Mouse (Mus musculus) olfactory bulb, adult 2 months (tissue): ENCODE results near the gene Crybb1.

Experiments
- CTCF ChIP-seq: fragments of 200-500 bp; IDR thresholded peaks from 2 replicates; pipeline ENCODE4 v1.5.1; 2012; ENCODE audit warnings: low read depth, mild to moderate bottlenecking, low read length, moderate library complexity; ENCODE audit not compliant: insufficient read depth
- POLR2A ChIP-seq: fragments of 200-500 bp; IDR thresholded peaks from 2 replicates; pipeline ENCODE4 v1.6.1; 2012; ENCODE audit warnings: mild to moderate bottlenecking, low read depth, low read length, moderate library complexity; ENCODE audit not compliant: insufficient read depth

DNA sequence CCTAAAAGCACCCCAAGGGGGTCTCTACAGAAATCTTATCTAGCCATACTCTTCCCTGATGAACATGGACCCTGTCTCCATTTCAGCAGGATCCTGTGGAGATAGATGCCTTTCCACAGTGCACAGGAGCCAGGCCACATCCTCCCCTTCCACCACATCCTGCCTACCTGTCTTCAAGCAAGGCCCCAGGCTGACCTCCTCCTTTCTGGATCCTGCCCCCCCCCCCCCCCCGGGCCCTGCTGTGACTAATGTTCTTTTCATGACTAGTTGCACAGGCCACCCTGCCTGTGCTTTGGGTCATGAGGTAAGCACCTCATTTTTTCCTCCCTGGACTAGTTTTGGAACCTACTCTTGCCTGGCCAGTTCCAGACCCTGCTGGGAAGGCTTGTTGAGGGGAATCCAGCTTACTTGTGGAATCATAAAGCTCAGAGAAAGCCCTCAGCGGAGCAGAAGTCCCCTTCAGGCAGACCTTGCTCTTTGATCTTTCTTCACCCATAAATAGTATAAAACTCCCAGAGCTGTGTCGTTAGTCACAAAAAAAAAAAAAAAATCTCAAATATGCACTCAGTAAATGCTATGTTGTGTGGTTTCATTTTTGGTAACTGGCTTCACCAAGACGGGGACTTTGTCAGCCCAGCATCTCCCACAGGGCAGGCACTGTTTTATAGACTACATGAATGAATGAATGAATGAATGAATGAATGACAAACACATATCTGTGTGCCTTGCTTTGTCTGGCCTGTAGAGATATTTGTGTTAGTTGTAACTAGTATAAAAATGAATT is 19.6 kb downstream of the Crybb1 start:
- TF ChIP-seq POLR2A (no peak), CTCF (no peak)
